Mouse (Mus musculus) C2C12 (cell line): ENCODE measurements at regions not wholly inside any gene's neighbourhood (a gene's known extent, or its start where the extent isn't known, plus 50 kb on each side); places are given as distances from the start of the nearest gene placed in this dataset.

Experiments
- CTCF ChIP-seq: IDR thresholded peaks from one replicate; pipeline ENCODE4 v1.5.1; 2011; ENCODE audit not compliant: control insufficient read depth, insufficient read depth, insufficient read length
- MYOD1 ChIP-seq: IDR thresholded peaks from one replicate; pipeline ENCODE4 v1.6.1; 2011; ENCODE audit warnings: low read depth; ENCODE audit not compliant: control insufficient read depth, insufficient read length

- TF ChIP-seq CTCF (no peak), MYOD1 (no peak)
These were observed 92.9 kb upstream of the Paqr3 start for GRCm38 (mm10) chr5:97204337-97204736.
